9 mouse cellular contexts compared by ENCODE assay signal in the genomic region with DNA sequence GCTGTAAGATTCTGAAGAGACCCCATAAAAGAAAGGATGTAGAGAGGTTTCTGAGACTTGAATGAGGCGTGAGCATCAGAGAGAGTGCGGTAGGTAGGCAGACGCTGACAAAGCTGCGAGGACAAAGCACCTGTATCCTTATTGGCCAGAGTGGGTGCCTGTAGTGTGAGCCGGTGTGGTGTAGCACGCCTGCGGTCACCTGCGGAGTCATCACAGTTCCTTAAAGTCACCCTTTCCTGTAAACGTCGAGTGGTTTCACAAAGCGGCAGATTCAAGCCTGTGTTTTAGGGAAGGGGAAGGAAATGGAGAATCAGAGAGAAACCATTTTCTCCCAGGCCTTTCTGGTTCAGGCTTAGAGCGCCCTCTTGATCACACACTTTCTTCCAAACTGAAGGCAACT. TPM values are rescaled to one million over a fixed set of nuclear protein-coding genes. Genes with fewer than 3 reads are reported as not detected.
DNase-seq lines count a peak whose midpoint lies in the region; ATAC-seq and TF ChIP-seq lines count a peak whose summit lies in the region.
"Had no signal": no experiment of that assay in that cellular context is flagged by ENCODE, and none has a peak within 500 bp of the region (broad histone marks: within the 10 kb centered on the region; RNA-seq: fewer than 3 reads in every experiment).

No protein-coding gene starts in this region.

- H3K9me3 ChIP-seq in kidney, embryonic 15.5 days (replicated peaks), result no peaks in the 10 kb centered on the region
- H3K9me3 ChIP-seq in E14TG2a.4 (ENCODE audit: low read length), result no peaks in the 10 kb centered on the region
- H3K9me3 ChIP-seq in embryonic facial prominence, embryonic 15.5 days (replicated peaks), result no peaks in the 10 kb centered on the region
- H3K9me3 ChIP-seq in forebrain, embryonic 14.5 days (replicated peaks; ENCODE audit: control insufficient read depth, low read length), result no peaks in the 10 kb centered on the region

- no peak overlapping the region for H3K4me2 ChIP-seq in kidney, embryonic 15.5 days
- H3K4me2 ChIP-seq in embryonic facial prominence, embryonic 15.5 days (replicated peaks), result 0 out of 2 replicates have a peak overlapping the region, but pooled peaks have one; percentile 25
- no peak overlapping the region for H3K4me2 ChIP-seq in forebrain, embryonic 14.5 days (ENCODE audit: low read length)

- no peak overlapping the region for H3K4me3 ChIP-seq in kidney, adult 2 months (ENCODE audit: insufficient read depth, low read depth, low read length)
- no peak overlapping the region for H3K4me3 ChIP-seq in kidney, embryonic 15.5 days (replicated peaks)
- H3K4me3 ChIP-seq in E14TG2a.4 (replicated peaks; ENCODE audit: low read length), result no peak overlapping the region
- 0 out of 2 replicates have a peak overlapping the region, but pooled peaks have one; percentile 3 for H3K4me3 ChIP-seq in embryonic facial prominence, embryonic 15.5 days (replicated peaks)
- H3K4me3 ChIP-seq in forebrain, embryonic 14.5 days (ENCODE audit: low read depth, low read length), result no peak overlapping the region

- ATAC-seq in kidney, embryonic 15.5 days (replicated peaks; ENCODE audit: low FRiP score), result no peak
- no peak for ATAC-seq in embryonic facial prominence, embryonic 15.5 days (ENCODE audit: insufficient number of reproducible peaks, low FRiP score, low TSS enrichment, low read depth)
- peak; percentile 63; the same call in 1 of the 2 replicates for ATAC-seq in neutrophil, adult 5-6 weeks (ENCODE audit: extremely low read depth, insufficient number of reproducible peaks, low FRiP score, poor library complexity, severe bottlenecking)
- no peak for ATAC-seq in forebrain, embryonic 14.5 days

- DNase-seq in kidney, adult 2 months, result peak; percentile 1
- DNase-seq in gastrocnemius, postnatal 25 days, result no peak
- DNase-seq in forebrain, embryonic 14.5 days (ENCODE audit: low spot score), result no peak
- DNase-seq: cerebellum, adult 2 months had no signal

- H3K27ac ChIP-seq in kidney, adult 2 months (ENCODE audit: insufficient read depth, low read depth, low read length), result no peak overlapping the region
- H3K27ac ChIP-seq in kidney, embryonic 15.5 days, result no peak overlapping the region
- no peak overlapping the region for H3K27ac ChIP-seq in embryonic facial prominence, embryonic 15.5 days (replicated peaks)
- no peak overlapping the region for H3K27ac ChIP-seq in forebrain, embryonic 14.5 days (ENCODE audit: low read depth, low read length)
- H3K27ac ChIP-seq: macrophage had no signal

- no peak for TF ChIP-seq CTCF in kidney, adult 2 months (conservative IDR thresholded peaks at IDR 0.05; ENCODE audit: insufficient read depth, insufficient read length, low read depth, low read length)
- 0 out of 2 replicates have a peak, but pooled peaks have one; percentile 2 for TF ChIP-seq CTCF in E14TG2a.4 (conservative IDR thresholded peaks at IDR 0.05; ENCODE audit: low read length)

- no peak overlapping the region for H3K9ac ChIP-seq in kidney, embryonic 15.5 days
- no peak overlapping the region for H3K9ac ChIP-seq in embryonic facial prominence, embryonic 15.5 days
- no peak overlapping the region for H3K9ac ChIP-seq in forebrain, embryonic 14.5 days (ENCODE audit: low read length)

- H3K27me3 ChIP-seq in kidney, adult 2 months (replicated peaks; ENCODE audit: control insufficient read depth, insufficient read depth, low read length), result no peaks in the 10 kb centered on the region; the same call in 1 of the 2 replicates
- H3K27me3 ChIP-seq in kidney, embryonic 15.5 days, result no peaks in the 10 kb centered on the region
- peaks cover 43% of the 10 kb centered on the region for H3K27me3 ChIP-seq in E14TG2a.4 (ENCODE audit: insufficient read depth, low read length)
- no peaks in the 10 kb centered on the region for H3K27me3 ChIP-seq in embryonic facial prominence, embryonic 15.5 days
- H3K27me3 ChIP-seq in forebrain, embryonic 14.5 days (replicated peaks; ENCODE audit: control insufficient read depth, insufficient read depth, low read length), result no peaks in the 10 kb centered on the region

- no peaks in the 10 kb centered on the region for H3K36me3 ChIP-seq in kidney, adult 2 months (ENCODE audit: control insufficient read depth, insufficient read depth, low read length)
- no peaks in the 10 kb centered on the region for H3K36me3 ChIP-seq in kidney, embryonic 15.5 days
- H3K36me3 ChIP-seq in E14TG2a.4 (ENCODE audit: insufficient read depth, low read length), result no peaks in the 10 kb centered on the region
- H3K36me3 ChIP-seq in embryonic facial prominence, embryonic 15.5 days, result no peaks in the 10 kb centered on the region
- H3K36me3 ChIP-seq in forebrain, embryonic 14.5 days (ENCODE audit: control insufficient read depth, insufficient read depth, low read length), result no peaks in the 10 kb centered on the region

- no peaks in the 10 kb centered on the region for H3K4me1 ChIP-seq in kidney, adult 2 months (ENCODE audit: control insufficient read depth, insufficient read depth, low read length)
- H3K4me1 ChIP-seq in kidney, embryonic 15.5 days, result no peaks in the 10 kb centered on the region
- peaks cover 11% of the 10 kb centered on the region; the same call in 1 of the 2 replicates for H3K4me1 ChIP-seq in E14TG2a.4 (replicated peaks; ENCODE audit: low read depth, low read length)
- H3K4me1 ChIP-seq in embryonic facial prominence, embryonic 15.5 days, result 0 out of 2 replicates have a peak, but pooled peaks cover 3% of the 10 kb centered on the region
- H3K4me1 ChIP-seq in forebrain, embryonic 14.5 days (ENCODE audit: control insufficient read depth, insufficient read depth, low read length), result no peaks in the 10 kb centered on the region

- TF ChIP-seq POLR2A in kidney, adult 2 months (IDR thresholded peaks at IDR 0.05; ENCODE audit: low read depth, low read length), result no peak

- 49% methylated on average over 12 of the region's 12 CpGs for WGBS in kidney, adult 2 months
- 45% methylated on average over 12 of the region's 12 CpGs for WGBS in kidney, embryonic 15.5 days
- WGBS in embryonic facial prominence, embryonic 15.5 days, result 33% methylated on average over 12 of the region's 12 CpGs
- WGBS in forebrain, embryonic 14.5 days, result 42% methylated on average over 12 of the region's 12 CpGs

RNA-seq across cellular contexts. Expression of a gene that starts 13.9 kb away (rescaled TPM):
- polyA plus RNA-seq in kidney, adult 2 months (2012; rRNA removed), result 0.08 TPM in 2 replicates
- polyA plus RNA-seq in kidney, embryonic 15.5 days (2015; fragmentation: Nextera tagmentation; extraction: Ambion mirVana), result 0.05 and 0.08 TPM in 2 replicates
- polyA plus RNA-seq in embryonic facial prominence, embryonic 15.5 days (2015; fragmentation: Nextera tagmentation; extraction: Ambion mirVana), result 0.60 and 1.0 TPM in 2 replicates
- total RNA-seq in neutrophil, adult 5-6 weeks (2017), result under 0.01 TPM in 1 of 2 replicates, not detected in the other
- total RNA-seq in gastrocnemius, postnatal 25 days (2021), result not detected
- 0.23 and 0.31 TPM in 2 replicates for polyA plus RNA-seq in forebrain, embryonic 14.5 days (2014; fragmentation: Nextera tagmentation; extraction: Ambion mirVana)
- polyA plus RNA-seq: macrophage had no signal
